Mouse (Mus musculus) kidney, postnatal 0 days (tissue): ENCODE measurements around the gene Hivep3. TPM values are rescaled to one million over a fixed set of nuclear protein-coding genes. Genes with fewer than 3 reads are reported as not detected.

ENCODE experiments used
- ATAC-seq: fragments of 200-750 bp; cut with Nextera tagmentation; replicated peaks from 2 replicates; pipeline ENCODE4 v1.8.0; 2017; ENCODE audit warnings: low read depth, moderate number of reproducible peaks, moderate TSS enrichment, moderate library complexity; ENCODE audit not compliant: low FRiP score
- DNase-seq: peaks from one replicate; pipeline ENCODE4 v3.0.0-alpha.2; 2016; ENCODE audit warnings: low spot score
- H3K27ac ChIP-seq: fragments of 300-500 bp; sonication (generic); 2 replicates; pipeline ENCODE4 v1.5.1; 2014; ENCODE audit warnings: mild to moderate bottlenecking
- H3K27me3 ChIP-seq: fragments of 300-500 bp; sonication (generic); 2 replicates; pipeline ENCODE4 v1.6.1; 2014; ENCODE audit warnings: low read length, mixed read lengths; ENCODE audit not compliant: insufficient read depth
- H3K36me3 ChIP-seq: fragments of 300-500 bp; sonication (generic); 2 replicates; pipeline ENCODE4 v1.6.1; 2014; ENCODE audit warnings: low read length, mixed read lengths; ENCODE audit not compliant: insufficient read depth
- H3K4me1 ChIP-seq: fragments of 300-500 bp; sonication (generic); replicated peaks from 2 replicates; pipeline ENCODE4 v1.6.1; 2014; ENCODE audit warnings: antibody characterized with exemption, low read length, mixed read lengths; ENCODE audit not compliant: insufficient read depth
- H3K4me2 ChIP-seq: fragments of 300-500 bp; sonication (generic); 2 replicates; pipeline ENCODE4 v1.6.1; 2014; ENCODE audit warnings: mild to moderate bottlenecking, low read length, moderate library complexity, mixed read lengths
- H3K4me3 ChIP-seq: fragments of 300-500 bp; sonication (generic); replicated peaks from 2 replicates; pipeline ENCODE4 v1.5.1; 2014; ENCODE audit warnings: low read depth, low read length
- H3K9ac ChIP-seq: fragments of 300-500 bp; sonication (generic); 2 replicates; pipeline ENCODE4 v1.6.1; 2014; ENCODE audit warnings: low read depth, low read length
- H3K9me3 ChIP-seq: fragments of 300-500 bp; sonication (generic); replicated peaks from 2 replicates; pipeline ENCODE4 v1.6.1; 2016; ENCODE audit warnings: low read length, inconsistent platforms, mixed read lengths
- CTCF ChIP-seq: IDR thresholded peaks from 2 replicates; pipeline ENCODE4 v1.5.1; 2016; ENCODE audit warnings: antibody characterized with exemption, low read depth, mild to moderate bottlenecking, moderate library complexity
- WGBS: fragments of 180-500 bp; shearing (Covaris S2); extraction: QIAGEN DNeasy Blood & Tissue Kit; methylation state at CpG from one replicate; pipeline ENCODE4 v1.1.7; 2014; 5-methylcytosine and 5-hydroxymethylcytosine counted together
- polyA plus RNA-seq: library from polyadenylated mRNA; unstranded; fragments of >200 nt; fragmentation: Nextera tagmentation; extraction: Ambion mirVana; gene quantifications from 2 replicates; pipeline ENCODE4 v1.2.1, GENCODE M21; 2015

Hivep3 gene
- polyA plus RNA-seq, 1 experiment from 2014 or later: 8.3 TPM

GRCm38 (mm10) chr4:119921723-119922266, 188.2 kb downstream of the Hivep3 start:
- no peak for TF ChIP-seq CTCF
- no peak for ATAC-seq
- 78% methylated on average over 8 of the region's 8 CpGs for WGBS

GRCm38 (mm10) chr4:119922945-119923344, 189.4 kb downstream of the Hivep3 start:
- Histone ChIP-seq H3K27me3 (no peaks in the 10 kb centered on the region), H3K36me3 (no peaks in the 10 kb centered on the region), H3K9ac (no peak overlapping the region), H3K27ac (no peak overlapping the region), H3K4me2 (no peak overlapping the region), H3K4me3 (no peak overlapping the region), H3K9me3 (no peaks in the 10 kb centered on the region), H3K4me1 (no peaks in the 10 kb centered on the region)
- DNase-seq (no peak), ATAC-seq (no peak)
- no peak for TF ChIP-seq CTCF
- 88% methylated on average over 8 of the region's 8 CpGs for WGBS

More at GRCm38 (mm10) chr4:119921723-119922266, 188.2 kb downstream of the Hivep3 start:
- no peak overlapping the region for H3K4me3 ChIP-seq
- no peak for DNase-seq
- no peaks in the 10 kb centered on the region for H3K27me3 ChIP-seq
- no peak overlapping the region for H3K27ac ChIP-seq
- H3K4me1 ChIP-seq: no peaks in the 10 kb centered on the region
- no peak overlapping the region for H3K9ac ChIP-seq
- no peak overlapping the region for H3K4me2 ChIP-seq
- H3K36me3 ChIP-seq: no peaks in the 10 kb centered on the region
- no peaks in the 10 kb centered on the region for H3K9me3 ChIP-seq

- WGBS: 91% methylated on average over 3 of the region's 3 CpGs
- ATAC-seq (no peak), DNase-seq (no peak)
- Histone ChIP-seq H3K9me3 (no peaks in the 10 kb centered on the region), H3K36me3 (no peaks in the 10 kb centered on the region), H3K4me2 (no peak overlapping the region), H3K9ac (no peak overlapping the region), H3K4me1 (no peaks in the 10 kb centered on the region), H3K4me3 (no peak overlapping the region), H3K27ac (no peak overlapping the region), H3K27me3 (no peaks in the 10 kb centered on the region)
- no peak; the same call in 1 of the 2 replicates for TF ChIP-seq CTCF
Measured at GRCm38 (mm10) chr4:119923410-119923809, 189.8 kb downstream of the Hivep3 start.

GRCm38 (mm10) chr4:119925052-119925451, 191.5 kb downstream of the Hivep3 start:
- H3K27me3 ChIP-seq: no peaks in the 10 kb centered on the region
- no peaks in the 10 kb centered on the region for H3K9me3 ChIP-seq
- no peak overlapping the region for H3K4me3 ChIP-seq
- no peak overlapping the region for H3K9ac ChIP-seq
- no peaks in the 10 kb centered on the region for H3K4me1 ChIP-seq
- no peak for TF ChIP-seq CTCF
- no peak overlapping the region for H3K4me2 ChIP-seq
- no peak for ATAC-seq
- no peaks in the 10 kb centered on the region for H3K36me3 ChIP-seq
- no peak for DNase-seq
- H3K27ac ChIP-seq: no peak overlapping the region

GRCm38 (mm10) chr4:119931923-119932322, 198.3 kb downstream of the Hivep3 start:
- H3K4me1 ChIP-seq: no peaks in the 10 kb centered on the region
- H3K27me3 ChIP-seq: no peaks in the 10 kb centered on the region
- H3K4me3 ChIP-seq: no peak overlapping the region
- DNase-seq (no peak), ATAC-seq (no peak; the same call in 1 of the 2 replicates)
- H3K36me3 ChIP-seq: no peaks in the 10 kb centered on the region
- no peak for TF ChIP-seq CTCF
- H3K4me2 ChIP-seq: no peak overlapping the region
- no peak overlapping the region for H3K9ac ChIP-seq
- H3K9me3 ChIP-seq: no peaks in the 10 kb centered on the region
- WGBS: 40% methylated on average over 8 of the region's 8 CpGs
- no peak overlapping the region for H3K27ac ChIP-seq

- DNase-seq (peak; percentile 59), ATAC-seq (no peak; the same call in 1 of the 2 replicates)
- 11% methylated on average over 13 of the region's 13 CpGs for WGBS
- Histone ChIP-seq H3K36me3 (no peaks in the 10 kb centered on the region), H3K27me3 (no peaks in the 10 kb centered on the region), H3K27ac (no peak overlapping the region), H3K4me2 (no peak overlapping the region), H3K4me1 (0 out of 2 replicates have a peak, but pooled peaks cover under 1% of the 10 kb centered on the region), H3K9me3 (no peaks in the 10 kb centered on the region), H3K4me3 (no peak overlapping the region), H3K9ac (no peak overlapping the region)
- no peak for TF ChIP-seq CTCF
Measured at GRCm38 (mm10) chr4:119932549-119933257, 199.1 kb downstream of the Hivep3 start.
